Mouse (Mus musculus) spleen, postnatal 14 days (tissue): ENCODE results near the gene Rnf216.
"Not testable (repeated sequence)": the region's sequence is repeated elsewhere in the genome, so short reads cannot be mapped to it uniquely, and the experiment has no call there.

Experiments
- DNase-seq, 2 experiments: peaks; one replicate each; pipeline ENCODE4 v3.0.0; 2021 to 2022; ENCODE audit warnings: low spot score in 2 of 2

Rnf216 gene

GRCm38 (mm10) chr5:143112281-143113246 is at the start of gene Rnf216:
Rnf216 (minus strand) TSS chr5:143112994.
- DNase-seq: peak; percentile 84 to 91

DNA sequence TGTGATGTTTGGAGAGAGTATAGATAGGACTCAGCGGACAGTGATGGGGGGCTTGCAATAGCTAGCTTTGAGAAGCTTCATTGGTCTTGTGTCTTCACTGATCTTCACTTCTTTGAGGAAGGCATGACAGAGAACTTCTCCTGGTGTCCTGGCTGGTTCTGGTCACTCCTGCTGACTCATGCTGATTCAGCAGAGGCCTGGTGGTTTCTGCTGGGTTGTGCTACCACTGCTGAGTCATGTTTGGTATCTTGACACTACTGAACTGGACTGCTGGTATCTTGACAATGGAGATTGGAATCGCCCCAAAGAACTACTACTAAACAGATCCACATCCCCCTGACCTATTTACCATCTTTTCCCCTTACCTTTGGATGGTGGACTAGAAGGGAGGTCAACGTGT is 42.7 kb upstream of the Rnf216 start:
- no peak for DNase-seq

- DNase-seq: no peak
Measured at GRCm38 (mm10) chr5:143153756-143154155, 41.0 kb upstream of the Rnf216 start.

DNA sequence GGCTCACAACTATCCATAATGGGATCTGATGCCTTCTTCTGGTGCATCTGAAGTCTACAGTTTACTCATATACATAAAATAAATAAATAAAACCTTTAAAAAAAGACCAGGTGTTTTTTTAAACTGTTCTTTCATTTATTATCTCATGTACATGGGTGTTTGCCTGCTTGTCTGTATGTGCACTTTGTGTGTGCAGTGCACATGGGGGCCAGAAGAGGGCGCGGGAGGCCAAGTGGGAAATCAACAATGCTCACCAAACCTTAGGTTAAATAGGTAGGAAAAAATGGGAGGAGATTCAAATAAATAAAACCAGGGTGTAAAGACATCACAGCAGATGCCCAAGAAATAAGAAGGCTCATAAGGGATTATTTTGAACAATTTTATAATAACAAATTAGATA is 37.2 kb upstream of the Rnf216 start:
- no peak for DNase-seq

DNA sequence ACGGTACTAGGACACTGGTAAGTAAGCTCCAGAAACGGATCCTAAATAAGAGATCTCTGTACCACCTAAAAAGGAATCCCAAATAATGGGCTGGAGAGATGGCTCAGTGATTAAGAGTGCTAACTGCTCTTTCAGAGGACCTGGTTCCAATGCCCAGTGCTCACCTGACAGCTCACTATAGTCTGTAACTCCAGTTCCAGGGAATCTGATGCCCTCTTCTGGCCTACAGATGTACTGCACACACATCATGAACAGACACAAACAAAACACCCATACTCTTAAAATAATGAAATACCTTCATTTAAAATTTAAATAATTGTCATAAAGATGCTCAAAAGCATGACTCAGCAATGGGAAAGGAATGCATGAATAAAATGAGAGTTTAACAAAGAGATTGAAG is 36.7 kb upstream of the Rnf216 start:
- DNase-seq: no peak

DNA sequence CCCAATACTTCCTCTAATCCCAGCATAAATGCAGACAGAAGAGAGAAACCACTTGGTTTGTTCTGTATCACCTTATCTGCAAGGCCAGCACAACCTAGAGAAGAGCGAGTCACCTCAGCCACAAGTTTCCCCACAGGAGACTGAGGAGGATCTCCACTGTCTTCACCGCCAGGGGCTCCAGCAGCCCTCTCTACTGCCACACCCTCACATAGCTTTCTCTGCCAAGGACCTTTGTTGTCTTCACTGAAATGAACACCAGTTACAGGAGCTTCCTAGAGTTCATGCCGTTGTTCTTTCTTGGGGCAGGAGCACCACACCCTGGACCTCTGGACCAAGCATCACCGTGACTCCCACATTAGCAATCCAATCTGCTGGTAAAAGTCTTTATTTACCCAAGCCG is 35.9 kb upstream of the Rnf216 start:
- DNase-seq: no peak

DNA sequence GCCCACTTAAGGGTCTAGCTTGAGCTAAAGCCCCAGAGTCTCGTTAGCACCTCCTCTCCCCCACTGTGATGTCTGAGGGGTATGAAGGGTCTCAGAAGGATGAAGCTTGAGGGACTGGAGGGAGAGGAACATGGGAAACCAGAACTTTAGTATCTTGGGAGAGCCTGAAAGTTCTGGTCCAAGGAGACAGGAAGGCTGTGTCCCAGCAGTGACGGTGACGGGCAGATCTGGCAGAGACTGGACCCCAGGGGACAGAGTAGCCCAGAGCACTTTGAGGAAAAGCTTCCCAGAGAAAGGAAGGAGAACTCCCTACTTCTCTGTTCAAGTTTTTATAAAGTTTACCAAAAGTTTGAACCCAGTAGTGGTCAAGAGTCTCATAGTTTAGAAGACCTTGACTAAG is 34.7 kb upstream of the Rnf216 start, which contains the start of gene Olfr718-ps1:
Olfr718-ps1 (minus strand) TSS at position 101 of the 400 bp plus-strand sequence.
- DNase-seq: no peak

DNA sequence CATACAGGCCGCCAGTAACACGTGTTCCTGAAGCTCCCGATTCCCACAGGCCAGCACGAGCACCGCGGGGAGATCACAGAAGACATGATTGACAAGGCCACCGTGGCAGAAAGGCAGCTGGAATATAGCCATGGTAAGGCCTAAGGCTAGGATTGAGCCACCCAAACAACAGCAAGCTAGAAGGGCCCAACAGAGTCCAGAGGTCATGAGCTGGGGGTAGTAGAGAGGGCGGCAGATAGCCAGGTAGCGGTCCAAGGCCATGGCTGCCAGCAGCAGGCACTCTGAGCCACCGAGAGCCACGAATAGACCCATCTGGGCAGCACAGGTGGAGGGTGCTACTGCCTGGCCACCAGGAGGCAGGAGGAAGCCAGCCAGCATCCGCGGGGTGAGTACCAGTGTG is 24.8 kb upstream of the Rnf216 start:
- DNase-seq: no peak

DNA sequence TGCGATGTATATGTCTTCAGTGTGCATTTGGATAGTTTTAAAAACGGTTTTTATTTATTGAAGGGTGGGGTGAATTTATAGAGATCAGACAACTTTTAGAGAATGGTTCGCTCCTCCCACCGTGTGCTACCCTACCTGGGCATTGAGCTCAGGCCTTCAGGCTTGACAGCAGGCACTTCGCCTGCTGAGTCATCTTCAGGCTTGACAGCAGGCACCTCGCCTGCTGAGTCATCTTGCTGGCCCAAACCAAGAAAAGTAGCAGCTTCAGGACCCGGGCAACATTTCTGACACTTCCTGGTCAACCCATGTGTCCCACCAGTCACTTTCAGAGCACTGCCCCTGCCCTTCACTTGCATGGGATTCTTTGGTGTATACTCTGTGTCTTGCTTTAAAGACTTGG is 22.2 kb upstream of the Rnf216 start:
- no peak for DNase-seq

DNA sequence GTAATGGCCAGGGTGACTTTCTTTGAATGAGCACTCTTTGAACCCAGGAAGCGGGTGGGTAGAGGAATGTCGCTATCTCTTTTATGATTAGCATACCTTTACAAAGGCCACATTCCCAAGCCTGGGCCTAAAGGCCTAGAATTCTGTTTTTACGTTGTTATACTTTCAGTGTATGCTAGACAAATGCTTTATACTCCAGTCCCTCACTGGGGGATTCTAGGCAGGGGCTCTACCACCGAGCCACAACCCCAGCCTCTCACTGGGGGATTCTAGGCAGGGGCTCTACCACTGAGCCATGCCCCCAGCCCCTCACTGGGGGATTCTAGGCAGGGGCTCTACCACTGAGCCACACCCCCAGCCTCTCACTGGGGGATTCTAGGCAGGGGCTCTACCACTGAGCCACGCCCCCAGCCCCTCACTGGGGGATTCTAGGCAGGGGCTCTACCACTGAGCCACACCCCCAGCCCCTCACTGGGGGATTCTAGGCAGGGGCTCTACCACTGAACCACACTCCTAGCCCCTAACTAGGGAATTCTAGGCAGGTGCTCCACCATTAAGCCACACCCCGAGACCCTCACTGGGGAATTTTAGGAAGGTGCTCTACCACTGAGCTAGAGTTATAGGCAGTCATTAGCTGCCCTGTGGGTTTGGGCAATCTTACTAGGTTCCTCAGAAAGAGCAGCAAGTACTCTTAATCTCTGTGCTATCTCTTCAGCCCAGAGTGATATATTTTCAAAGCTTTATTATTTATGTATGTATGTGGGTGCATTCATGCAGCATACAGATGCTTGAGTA is 21.6 kb upstream of the Rnf216 start:
- DNase-seq: not testable (repeated sequence)

DNA sequence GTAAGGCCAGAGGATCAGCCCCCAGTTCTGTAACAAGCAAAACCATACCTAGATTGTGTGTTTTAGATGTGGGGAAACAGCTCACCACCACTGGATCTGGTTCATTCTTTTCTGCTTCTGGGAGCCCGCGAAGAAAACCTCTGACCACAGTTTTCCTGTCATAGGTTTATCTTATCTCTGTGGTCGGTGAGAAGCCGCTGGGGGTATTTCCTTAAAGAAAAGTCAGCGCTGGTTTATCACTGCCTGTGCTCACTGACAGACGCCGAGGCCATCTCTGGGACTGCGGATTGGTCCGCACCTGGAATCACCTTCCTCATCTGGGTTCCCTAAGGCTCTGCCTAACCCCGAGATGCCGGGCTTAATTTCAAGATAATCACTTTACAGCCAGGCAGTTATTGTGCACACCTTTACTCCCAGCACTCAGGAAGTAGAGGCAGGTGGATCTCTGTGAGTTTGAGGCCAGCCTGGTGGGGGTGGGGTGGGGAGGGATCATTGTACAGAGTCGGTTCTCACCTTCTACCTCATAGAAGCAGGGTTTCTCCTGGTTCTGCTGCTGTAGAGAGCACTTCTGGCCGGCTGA is 20.2 kb upstream of the Rnf216 start:
- no peak for DNase-seq

DNA sequence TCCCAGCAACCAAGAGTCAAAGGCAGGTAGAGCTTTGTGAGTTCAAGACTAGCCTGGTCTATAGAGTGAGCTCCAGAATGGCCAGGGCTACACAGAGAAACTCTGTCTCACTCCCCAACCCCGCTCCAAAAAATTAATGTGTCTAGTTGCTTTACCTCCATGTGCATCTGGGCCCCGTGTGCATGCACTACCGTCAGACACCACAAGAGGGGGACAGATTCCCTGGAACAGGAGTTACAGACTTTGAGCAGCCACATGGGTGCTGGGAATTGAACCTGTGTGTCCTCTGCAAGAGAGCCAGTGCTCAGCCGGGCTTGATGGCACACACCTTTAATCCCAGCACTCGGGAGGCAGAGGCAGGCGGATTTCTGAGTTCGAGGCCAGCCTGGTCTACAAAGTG is 17.5 kb upstream of the Rnf216 start:
- DNase-seq: peak in 1 of 2 experiments; percentile 16

DNA sequence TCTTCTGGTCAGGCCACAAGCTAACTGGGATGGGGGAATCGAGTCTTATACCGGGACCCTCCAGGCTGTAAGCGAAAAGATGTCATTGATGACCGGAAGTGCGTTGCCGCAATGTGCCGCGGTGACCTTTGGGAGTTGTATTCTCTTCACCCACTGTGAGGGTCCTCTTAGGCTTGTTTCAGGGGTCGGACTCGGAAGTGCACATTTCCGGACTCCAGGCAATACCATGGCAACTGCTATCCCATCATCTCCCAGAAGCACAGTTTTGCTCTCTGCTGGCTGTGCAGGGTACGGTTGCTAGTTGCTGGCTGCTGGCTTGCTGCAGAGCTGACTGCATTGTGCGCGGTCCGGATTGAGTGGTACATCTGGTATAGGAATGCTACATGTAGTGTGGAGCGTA is 16.3 kb upstream of the Rnf216 start:
- no peak for DNase-seq

DNA sequence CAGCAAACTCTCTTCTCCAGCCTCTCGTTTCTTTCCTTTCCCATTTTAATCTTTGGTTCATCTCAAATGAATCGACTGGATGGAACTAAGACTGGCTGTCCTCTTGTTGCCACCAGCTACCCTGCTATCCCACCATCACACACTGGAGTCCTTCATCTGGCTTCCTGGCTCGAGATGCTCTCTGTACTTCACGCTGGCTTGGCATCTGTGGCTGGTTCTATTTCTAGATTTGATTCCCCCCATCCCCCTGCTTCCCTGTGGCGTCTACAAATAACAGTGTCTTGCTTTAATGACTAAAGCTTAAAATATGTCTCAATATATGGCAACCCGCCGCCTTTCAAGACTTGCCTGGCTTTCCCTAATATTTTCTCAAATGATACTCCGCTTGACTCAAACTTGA is 15.0 kb upstream of the Rnf216 start:
- DNase-seq: no peak

DNA sequence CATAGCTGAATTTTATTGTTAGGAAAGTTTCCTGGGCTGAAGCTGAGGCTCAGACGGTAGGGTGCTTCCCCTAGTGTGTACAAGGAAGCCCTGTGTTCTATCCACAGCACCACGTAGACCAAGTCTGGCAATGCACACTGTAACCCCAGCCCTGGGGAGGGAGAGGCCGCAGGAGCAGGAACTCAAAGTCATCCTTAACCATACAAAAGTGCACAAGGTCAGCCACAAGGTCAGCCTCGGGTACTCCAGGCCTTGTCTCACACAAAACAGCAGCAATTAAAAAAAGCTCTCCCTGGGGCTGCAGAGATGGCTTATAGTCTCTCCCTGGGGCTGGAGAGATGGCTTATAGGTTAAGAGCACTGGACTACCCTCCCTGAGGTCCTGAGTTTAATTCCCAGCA is 14.1 kb upstream of the Rnf216 start:
- DNase-seq: no peak

- DNase-seq: no peak
Measured at GRCm38 (mm10) chr5:143126089-143126488, 13.3 kb upstream of the Rnf216 start.

DNA sequence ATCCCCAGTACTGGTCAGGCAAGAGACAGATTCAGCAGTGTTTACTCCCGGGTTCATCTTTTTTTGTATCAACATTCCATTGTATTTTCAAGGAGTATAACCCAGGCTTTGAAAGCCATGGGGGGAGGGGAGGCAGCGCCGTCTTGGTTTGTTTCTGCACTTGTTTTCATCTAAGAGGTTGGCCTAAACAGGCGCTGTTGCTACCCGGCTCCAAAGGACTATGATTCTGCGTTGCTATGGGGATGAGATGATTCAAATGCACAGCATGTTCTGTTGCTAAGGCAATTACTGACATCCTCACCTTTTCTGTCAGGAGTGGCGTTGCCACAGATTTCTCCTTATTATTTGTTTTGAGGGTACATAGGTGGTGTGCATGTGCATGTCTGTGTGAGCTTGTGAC is 12.8 kb upstream of the Rnf216 start:
- no peak for DNase-seq

DNA sequence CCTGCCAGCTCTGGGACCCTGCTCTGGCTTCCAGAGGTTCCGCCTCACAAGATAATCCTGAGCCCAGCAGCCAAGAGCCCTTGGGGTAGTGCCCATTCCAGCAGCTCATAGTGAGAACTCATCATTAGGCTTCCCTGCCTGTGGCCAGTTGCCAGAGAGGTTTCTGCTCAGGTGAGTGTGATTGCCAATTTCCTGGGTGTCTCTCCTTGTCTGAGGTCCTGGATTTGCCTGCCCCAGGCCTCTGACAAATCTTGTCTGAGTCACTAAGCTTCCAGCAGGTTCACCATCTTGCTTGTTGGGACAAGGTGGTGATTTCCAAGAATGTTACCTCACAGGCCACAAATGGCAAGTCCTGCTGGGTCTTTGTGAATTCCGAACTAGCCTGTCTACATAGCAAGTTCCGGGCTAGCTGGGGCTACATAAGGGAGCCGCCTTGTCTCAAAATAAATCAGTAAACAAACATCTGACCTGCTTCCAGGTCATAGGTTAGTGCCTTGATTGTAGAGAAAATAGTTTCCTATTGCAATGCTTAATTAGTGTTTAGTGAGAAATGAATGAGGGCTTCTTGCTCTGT is 12.1 kb upstream of the Rnf216 start:
- no peak for DNase-seq

GRCm38 (mm10) chr5:143122673-143123072 is 9.9 kb upstream of the Rnf216 start:
- no peak for DNase-seq

- no peak for DNase-seq
Measured at GRCm38 (mm10) chr5:143122125-143122524, 9.3 kb upstream of the Rnf216 start.

DNA sequence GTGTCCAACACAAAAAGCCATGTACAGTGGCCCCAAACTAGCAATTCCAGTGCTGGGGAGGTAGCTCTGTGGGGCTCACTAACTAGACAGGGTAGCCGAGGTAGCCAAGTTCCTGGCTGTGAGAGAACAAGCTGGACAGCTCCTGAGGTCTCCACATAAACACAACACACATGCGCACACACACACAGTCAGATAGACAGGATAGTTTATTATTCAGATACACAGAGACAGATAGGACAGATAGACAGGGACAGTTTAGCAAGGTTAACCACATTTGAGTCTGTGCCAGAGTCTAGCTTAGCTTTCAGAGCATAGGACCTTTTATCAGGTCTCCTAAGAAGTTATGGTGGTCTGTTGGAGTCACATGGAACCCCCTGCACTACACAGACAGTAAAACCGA is 6.0 kb downstream of the Rnf216 start:
- DNase-seq: no peak

DNA sequence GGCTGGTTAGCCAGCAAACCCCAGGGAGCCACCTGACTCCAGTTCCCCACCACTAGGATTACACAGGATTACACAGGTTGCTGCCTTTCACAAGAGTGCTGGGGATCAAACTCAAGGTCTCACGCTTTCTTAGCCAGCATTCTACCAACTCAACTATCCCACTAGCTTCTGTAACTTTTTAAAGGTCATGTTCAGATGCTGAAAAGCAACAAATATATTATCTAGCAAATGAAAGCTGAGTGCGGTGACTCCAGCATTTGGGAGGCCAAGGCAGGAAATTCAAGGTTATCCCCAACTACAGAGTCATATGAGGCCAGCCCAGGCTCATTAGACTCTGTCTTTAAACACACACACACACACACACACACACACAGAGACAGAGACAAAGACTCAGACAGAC is 9.6 kb downstream of the Rnf216 start:
- no peak for DNase-seq
